Mouse (Mus musculus) cerebellum, adult 2 months (tissue): Measurements from ENCODE around the gene Gm45194.

ENCODE experiments used
- CTCF ChIP-seq: fragments of 200-500 bp; IDR thresholded peaks from 2 replicates; pipeline ENCODE4 v1.5.1; 2011; ENCODE audit warnings: low read depth, mild to moderate bottlenecking, control low read depth, low read length, moderate library complexity, borderline replicate concordance; ENCODE audit not compliant: insufficient read depth
- POLR2A ChIP-seq: fragments of 200-500 bp; IDR thresholded peaks from 2 replicates; pipeline ENCODE4 v1.6.1; 2011; ENCODE audit warnings: low read length, control low read depth, borderline replicate concordance; ENCODE audit not compliant: insufficient read depth

DNA sequence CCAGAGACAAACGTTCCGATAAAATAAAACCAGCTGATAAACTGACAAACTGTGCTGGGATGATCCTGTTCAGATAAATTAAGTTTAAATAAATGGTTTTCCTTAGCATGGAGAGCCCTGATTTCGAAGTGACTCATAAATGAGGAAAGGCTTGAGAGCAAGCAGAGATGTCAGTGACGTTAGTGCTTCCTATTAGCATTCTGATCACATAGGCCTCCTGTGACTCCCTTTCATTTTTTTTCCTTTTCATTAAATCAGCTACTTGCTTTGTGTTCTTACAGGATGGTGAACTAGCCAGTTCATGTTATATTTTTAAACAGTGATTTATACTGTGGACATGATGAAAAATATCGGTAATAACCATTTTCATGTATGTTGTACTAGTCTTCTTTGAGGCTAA lies 9.9 kb upstream of the Gm45194 start:
- TF ChIP-seq POLR2A (no peak), CTCF (no peak)
